In genomic region chrX:48305356-48305755, GRCm38 (mm10) we compare ENCODE assay signal across 19 mouse cellular contexts.
"Had no signal": no experiment of that assay in that cellular context is flagged by ENCODE, and none has a peak within 500 bp of the region (broad histone marks: within the 10 kb centered on the region; RNA-seq: fewer than 3 reads in every experiment).

No protein-coding gene starts in this region.

- H3K4me2 ChIP-seq: lung, embryonic 14.5 days; midbrain, embryonic 12.5 days; neural tube, embryonic 13.5 days; neural tube, embryonic 15.5 days had no signal

- H3K9me3 ChIP-seq: midbrain, embryonic 10.5 days; midbrain, embryonic 12.5 days; neural tube, embryonic 13.5 days; neural tube, embryonic 15.5 days had no signal

- H3K4me3 ChIP-seq: midbrain, embryonic 10.5 days; midbrain, embryonic 12.5 days; myocyte; neural tube, embryonic 13.5 days; neural tube, embryonic 15.5 days had no signal

- DNase-seq: lung, adult 18-20 months; lung, embryonic 14.5 days; lung, postnatal 10 days; lung, postnatal 4 days; midbrain, embryonic 14.5 days; retina, postnatal 1 day; right cerebral cortex, adult 18-20 months; right cerebral cortex, postnatal 25 days; right cerebral cortex, postnatal 4 days; spleen, adult 18-20 months; thymus, adult 18-20 months; thymus, postnatal 14 days; thymus, postnatal 36 days had no signal

- H3K4me1 ChIP-seq: midbrain, embryonic 12.5 days; neural tube, embryonic 13.5 days; neural tube, embryonic 15.5 days had no signal

- H3K27me3 ChIP-seq: neural tube, embryonic 13.5 days; neural tube, embryonic 15.5 days had no signal

- H3K36me3 ChIP-seq: midbrain, embryonic 10.5 days; midbrain, embryonic 12.5 days; neural tube, embryonic 13.5 days; neural tube, embryonic 15.5 days had no signal

- H3K9ac ChIP-seq: lung, embryonic 14.5 days; midbrain, embryonic 12.5 days; neural tube, embryonic 13.5 days; neural tube, embryonic 15.5 days had no signal

- ATAC-seq: midbrain, embryonic 16.5 days had no signal

- H3K27ac ChIP-seq: midbrain, embryonic 10.5 days; midbrain, embryonic 12.5 days; neural tube, embryonic 13.5 days; neural tube, embryonic 15.5 days had no signal
